Mouse (Mus musculus): ENCODE results near the gene Ppig.
"Not testable (repeated sequence)": the region's sequence is repeated elsewhere in the genome, so short reads cannot be mapped to it uniquely, and the experiment has no call there.

Ppig gene

GRCm38 (mm10) chr2:69722273-69722649 lies at the start of gene Ppig:
Gene Ppig, plus strand, starts transcription at chr2:69722545.
- no peak for DNase-seq

- no peak for DNase-seq
These were observed 48.6 kb upstream of the Ppig start for GRCm38 (mm10) chr2:69673723-69674122.

- no peak for DNase-seq
These were observed 47.1 kb upstream of the Ppig start for GRCm38 (mm10) chr2:69675266-69675665.

GRCm38 (mm10) chr2:69676713-69677112 lies 45.6 kb upstream of the Ppig start:
- peak; percentile 17 for DNase-seq

- not testable (repeated sequence) for DNase-seq
These were observed 45.1 kb upstream of the Ppig start for GRCm38 (mm10) chr2:69677215-69677614.

GRCm38 (mm10) chr2:69679990-69680389 lies 42.4 kb upstream of the Ppig start:
- no peak for DNase-seq

- no peak for DNase-seq
These were observed 40.4 kb upstream of the Ppig start for GRCm38 (mm10) chr2:69681931-69682330.

- no peak for DNase-seq
These were observed 39.1 kb upstream of the Ppig start for GRCm38 (mm10) chr2:69683036-69683805.

- DNase-seq, result no peak
These were observed 37.9 kb upstream of the Ppig start for GRCm38 (mm10) chr2:69684488-69684887.

- DNase-seq, result no peak
These were observed 32.1 kb upstream of the Ppig start for GRCm38 (mm10) chr2:69690214-69690613.

- peak; percentile 14 for DNase-seq
These were observed 31.5 kb upstream of the Ppig start for GRCm38 (mm10) chr2:69690843-69691242.

- no peak for DNase-seq
These were observed 28.8 kb upstream of the Ppig start for GRCm38 (mm10) chr2:69693501-69693900.

- no peak for DNase-seq
These were observed 21.9 kb upstream of the Ppig start for GRCm38 (mm10) chr2:69700446-69700845.

- no peak for DNase-seq
These were observed 10.2 kb upstream of the Ppig start for GRCm38 (mm10) chr2:69712171-69712570.

GRCm38 (mm10) chr2:69712981-69713625 lies 9.2 kb upstream of the Ppig start, which contains the start of gene Fastkd1:
Gene Fastkd1, minus strand, starts transcription at chr2:69713516.
- peak; percentile 92 for DNase-seq

GRCm38 (mm10) chr2:69713626-69714014 lies 8.7 kb upstream of the Ppig start:
- no peak for DNase-seq

GRCm38 (mm10) chr2:69714126-69714525 lies 8.2 kb upstream of the Ppig start:
- DNase-seq, result no peak

- no peak for DNase-seq
These were observed 5.9 kb upstream of the Ppig start for GRCm38 (mm10) chr2:69716483-69716882.

- no peak for DNase-seq
These were observed 3.2 kb upstream of the Ppig start for GRCm38 (mm10) chr2:69719121-69719520.

- peak; percentile 94 for DNase-seq
These were observed 539 bp downstream of the Ppig start for GRCm38 (mm10) chr2:69722650-69723518.

GRCm38 (mm10) chr2:69723519-69723825 lies 1.1 kb downstream of the Ppig start:
- DNase-seq, result no peak

- DNase-seq, result no peak
These were observed 22.7 kb downstream of the Ppig start for GRCm38 (mm10) chr2:69745091-69745490.

GRCm38 (mm10) chr2:69760980-69761379 lies 38.6 kb downstream of the Ppig start:
- no peak for DNase-seq

- no peak for DNase-seq
These were observed 41.0 kb downstream of the Ppig start for GRCm38 (mm10) chr2:69763340-69763739.

All from lung, postnatal 10 days (tissue).